In the genomic region with DNA sequence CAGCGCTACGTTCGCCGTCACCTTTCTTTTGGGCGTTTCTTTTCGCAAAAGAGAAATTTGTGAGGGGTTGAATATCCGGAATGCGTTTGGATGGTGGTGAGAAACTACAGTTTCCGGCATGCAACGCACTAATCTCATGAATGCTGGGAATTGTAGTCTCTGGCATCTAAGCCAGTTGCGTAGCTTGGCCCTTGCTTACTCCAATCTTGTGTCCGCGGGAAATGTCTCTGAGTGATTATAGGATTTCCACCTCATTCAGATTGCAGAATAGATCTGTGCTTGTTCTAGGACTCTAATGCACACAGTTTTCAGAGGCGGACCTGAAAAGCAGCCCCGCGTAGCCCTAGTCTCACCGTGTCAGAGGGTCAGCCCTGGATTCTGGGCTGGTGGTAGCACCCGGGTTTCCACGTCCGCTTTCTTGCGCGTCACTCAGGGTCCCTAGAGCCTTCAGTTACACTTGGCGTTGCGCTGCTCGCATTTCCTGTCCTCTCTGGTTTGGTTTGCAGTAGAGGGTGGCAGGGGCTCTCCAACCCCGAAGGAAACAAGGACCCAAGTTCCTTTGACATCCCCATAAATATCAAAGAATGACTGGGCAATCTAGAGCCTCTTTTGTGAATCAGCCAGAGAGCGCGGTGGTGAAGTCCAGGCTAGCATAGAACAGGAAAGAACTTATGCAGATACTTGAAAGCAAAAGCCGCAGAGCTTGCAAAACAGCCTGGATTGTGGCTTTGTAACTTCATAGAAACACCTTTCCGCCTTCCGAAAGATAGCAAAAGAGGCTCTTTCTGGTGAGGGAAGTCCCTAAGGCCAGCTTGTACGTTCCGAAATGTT, we compare ENCODE assay signal across 8 mouse cellular contexts. TPM values are rescaled to one million over a fixed set of nuclear protein-coding genes. Genes with fewer than 3 reads are reported as not detected.
DNase-seq lines count a peak whose midpoint lies in the region; ATAC-seq and TF ChIP-seq lines count a peak whose summit lies in the region.

No protein-coding gene starts in this region.

- intact Hi-C loops in gastrocnemius, postnatal 14 days (cut with DNase I; ENCODE audit: low total_unique reads) = no loop called here

- peak overlapping the region; percentile 77 for H3K9ac ChIP-seq in intestine, embryonic 14.5 days (ENCODE audit: low read length)
- peak overlapping the region; percentile 97 for H3K9ac ChIP-seq in lung, embryonic 14.5 days
- peak overlapping the region; percentile 69 for H3K9ac ChIP-seq in neural tube, embryonic 14.5 days (replicated peaks; ENCODE audit: low read depth, low read length)

- peak overlapping the region; percentile 49 for H3K4me2 ChIP-seq in intestine, embryonic 14.5 days (ENCODE audit: low read length)
- peak overlapping the region; percentile 69 for H3K4me2 ChIP-seq in lung, embryonic 14.5 days
- peak overlapping the region; percentile 65 for H3K4me2 ChIP-seq in neural tube, embryonic 14.5 days (ENCODE audit: low read depth, low read length)

- peak; percentile 63 for ATAC-seq in common myeloid progenitor, adult 5-6 weeks (replicated peaks; ENCODE audit: low read depth, poor library complexity, severe bottlenecking)
- ATAC-seq in intestine, embryonic 14.5 days (replicated peaks; ENCODE audit: low FRiP score, low TSS enrichment, low read depth) = peak; percentile 87
- peak; percentile 88 for ATAC-seq in lung, embryonic 14.5 days (ENCODE audit: insufficient read depth)
- ATAC-seq in neural tube, embryonic 14.5 days (ENCODE audit: low read depth) = peak; percentile 91

- H3K4me1 ChIP-seq in intestine, embryonic 14.5 days (replicated peaks; ENCODE audit: control insufficient read depth, insufficient read depth, low read length) = peaks cover 28% of the 10 kb centered on the region
- H3K4me1 ChIP-seq in lung, embryonic 14.5 days (ENCODE audit: insufficient read depth) = peaks cover 20% of the 10 kb centered on the region; the same call in 1 of the 2 replicates
- peaks cover 26% of the 10 kb centered on the region for H3K4me1 ChIP-seq in neural tube, embryonic 14.5 days (ENCODE audit: control insufficient read depth, insufficient read depth, low read length)

- peaks cover 29% of the 10 kb centered on the region for H3K36me3 ChIP-seq in intestine, embryonic 14.5 days (ENCODE audit: control insufficient read depth, insufficient read depth, low read length)
- H3K36me3 ChIP-seq in lung, embryonic 14.5 days (ENCODE audit: insufficient read depth) = peaks cover 28% of the 10 kb centered on the region
- H3K36me3 ChIP-seq in neural tube, embryonic 14.5 days (ENCODE audit: control insufficient read depth, insufficient read depth, low read length) = peaks cover 15% of the 10 kb centered on the region

- H3K27me3 ChIP-seq in intestine, embryonic 14.5 days (replicated peaks; ENCODE audit: control insufficient read depth, insufficient read depth, low read length) = no peaks in the 10 kb centered on the region
- H3K27me3 ChIP-seq in lung, embryonic 14.5 days (ENCODE audit: insufficient read depth, low read length) = no peaks in the 10 kb centered on the region
- H3K27me3 ChIP-seq in neural tube, embryonic 14.5 days (ENCODE audit: control insufficient read depth, insufficient read depth, low read length) = no peaks in the 10 kb centered on the region

- 5% methylated on average over 33 of the region's 33 CpGs for WGBS in intestine, embryonic 14.5 days
- WGBS in lung, embryonic 14.5 days = 4% methylated on average over 33 of the region's 33 CpGs
- WGBS in neural tube, embryonic 14.5 days = 4% methylated on average over 33 of the region's 33 CpGs

- H3K27ac ChIP-seq in intestine, embryonic 14.5 days (ENCODE audit: low read depth) = peak overlapping the region; percentile 96
- H3K27ac ChIP-seq in lung, embryonic 14.5 days (ENCODE audit: low read depth) = peak overlapping the region; percentile 96
- H3K27ac ChIP-seq in neural tube, embryonic 14.5 days (ENCODE audit: low read depth, low read length) = peak overlapping the region; percentile 93

- TF ChIP-seq CTCF in lung, embryonic 14.5 days (IDR thresholded peaks at IDR 0.05; ENCODE audit: low read depth) = no peak

- H3K4me3 ChIP-seq in intestine, embryonic 14.5 days (ENCODE audit: low read depth, low read length) = peak overlapping the region; percentile 98
- peak overlapping the region; percentile 94 for H3K4me3 ChIP-seq in lung, embryonic 14.5 days (ENCODE audit: low read depth, low read length)
- peak overlapping the region; percentile 82 for H3K4me3 ChIP-seq in neural tube, embryonic 14.5 days (ENCODE audit: low read depth, low read length)

- DNase-seq in thymus, adult 18-20 months = peak; percentile 55 to 76
- DNase-seq in thymus, postnatal 0 days (ENCODE audit: low spot score) = no peak
- DNase-seq in gastrocnemius, postnatal 14 days = peak; percentile 67
- DNase-seq in intestine, embryonic 14.5 days (ENCODE audit: low spot score) = peak; percentile 96
- peak; percentile 96 for DNase-seq in lung, embryonic 14.5 days
- DNase-seq in thymus, postnatal 36 days = peak; percentile 77 to 78

- H3K9me3 ChIP-seq in intestine, embryonic 14.5 days (ENCODE audit: control insufficient read depth, low read length) = no peaks in the 10 kb centered on the region
- no peaks in the 10 kb centered on the region for H3K9me3 ChIP-seq in lung, embryonic 14.5 days (ENCODE audit: low read depth, low read length)
- no peaks in the 10 kb centered on the region for H3K9me3 ChIP-seq in neural tube, embryonic 14.5 days (ENCODE audit: control insufficient read depth, low read length)

RNA-seq across cellular contexts. Expression of a gene that starts 0.5 kb away (rescaled TPM):
- 1.7 and 2.1 TPM in 2 replicates for polyA plus RNA-seq in thymus, postnatal 0 days (2015; fragmentation: Nextera tagmentation; extraction: Ambion mirVana)
- 1.1 and 2.8 TPM in 2 replicates for total RNA-seq in common myeloid progenitor, adult 5-6 weeks (2017)
- total RNA-seq in gastrocnemius, postnatal 14 days (2021) = 1 to 10 TPM; 1.6 to 1.7 TPM
- polyA plus RNA-seq in intestine, embryonic 14.5 days (2014; fragmentation: Nextera tagmentation; extraction: Ambion mirVana) = 3.5 and 3.7 TPM in 2 replicates
- 1.3 and 2.0 TPM in 2 replicates for polyA plus RNA-seq in lung, embryonic 14.5 days (2014; fragmentation: Nextera tagmentation; extraction: Ambion mirVana)
- 2.0 and 3.0 TPM in 2 replicates for polyA plus RNA-seq in neural tube, embryonic 14.5 days (2014; fragmentation: Nextera tagmentation; extraction: Ambion mirVana)

RNA-seq across cellular contexts. Expression of a gene that starts 0.8 kb away (rescaled TPM):
- polyA plus RNA-seq in thymus, postnatal 0 days (2015; fragmentation: Nextera tagmentation; extraction: Ambion mirVana) = 239 and 324 TPM in 2 replicates
- 724 and 732 TPM in 2 replicates for total RNA-seq in common myeloid progenitor, adult 5-6 weeks (2017)
- total RNA-seq in gastrocnemius, postnatal 14 days (2021) = 100 to 1,000 TPM; 118 to 140 TPM
- polyA plus RNA-seq in intestine, embryonic 14.5 days (2014; fragmentation: Nextera tagmentation; extraction: Ambion mirVana) = 459 and 488 TPM in 2 replicates
- polyA plus RNA-seq in lung, embryonic 14.5 days (2014; fragmentation: Nextera tagmentation; extraction: Ambion mirVana) = 592 and 645 TPM in 2 replicates
- 246 and 273 TPM in 2 replicates for polyA plus RNA-seq in neural tube, embryonic 14.5 days (2014; fragmentation: Nextera tagmentation; extraction: Ambion mirVana)

RNA-seq across cellular contexts. Expression of a gene that starts 57.6 kb away (rescaled TPM):
- 0.28 TPM in 1 of 2 replicates, not detected in the other for polyA plus RNA-seq in thymus, postnatal 0 days (2015; fragmentation: Nextera tagmentation; extraction: Ambion mirVana)
- total RNA-seq in common myeloid progenitor, adult 5-6 weeks (2017) = not detected in 2 replicates
- 10 to 100 TPM; 12.2 to 18.4 TPM for total RNA-seq in gastrocnemius, postnatal 14 days (2021)
- polyA plus RNA-seq in intestine, embryonic 14.5 days (2014; fragmentation: Nextera tagmentation; extraction: Ambion mirVana) = not detected in 2 replicates
- polyA plus RNA-seq in lung, embryonic 14.5 days (2014; fragmentation: Nextera tagmentation; extraction: Ambion mirVana) = 0.24 TPM in 1 of 2 replicates, not detected in the other
- 1.9 TPM in 1 of 2 replicates, not detected in the other for polyA plus RNA-seq in neural tube, embryonic 14.5 days (2014; fragmentation: Nextera tagmentation; extraction: Ambion mirVana)
